Mouse (Mus musculus): ENCODE results near the gene Adrb1.

Adrb1 gene

DNA sequence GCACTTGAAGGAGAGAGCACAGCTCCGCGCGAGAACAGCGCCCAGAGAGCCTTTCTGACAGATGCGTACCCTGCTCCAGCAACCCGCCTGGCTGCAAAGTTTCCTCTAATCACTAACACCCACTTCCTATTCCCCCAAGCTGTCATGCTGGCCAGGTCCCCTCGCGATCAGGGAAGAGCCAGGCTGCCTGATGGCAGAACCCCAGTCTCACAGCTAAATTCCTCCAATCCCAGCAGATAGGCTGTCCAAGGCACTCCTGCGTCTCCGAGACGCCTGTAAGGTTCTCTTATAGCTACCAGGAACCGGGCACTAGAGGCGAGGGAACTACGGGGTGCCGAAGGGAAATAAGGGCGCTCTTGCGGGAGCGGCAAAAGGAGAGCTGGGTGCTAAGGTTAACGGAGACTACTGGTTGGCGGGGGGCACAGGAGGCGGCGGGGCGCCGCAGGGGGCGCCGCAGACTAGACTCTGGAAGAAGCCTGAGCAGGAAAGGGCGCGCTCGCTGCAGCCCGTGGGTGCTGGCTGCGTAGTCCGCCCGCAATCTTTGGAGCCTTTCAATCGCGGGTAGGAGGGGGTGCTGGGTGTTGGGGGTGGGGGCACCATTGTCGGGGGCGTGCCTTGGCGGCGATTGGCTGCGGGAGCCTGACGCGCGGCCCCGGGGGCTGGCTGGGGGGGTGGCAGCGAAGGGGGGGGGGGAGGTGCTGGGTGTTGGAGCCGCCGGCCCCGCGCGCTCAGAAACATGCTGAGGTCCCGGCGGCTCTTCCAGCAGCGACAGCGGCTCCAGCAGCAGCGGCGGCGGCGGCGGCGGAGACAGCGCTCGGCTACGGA lies at the start of gene Adrb1:
TSS of gene Adrb1 (plus strand) at position 813 of the 825 bp plus-strand sequence.
- DNase-seq (ENCODE audit: inconsistent ontology term), result peak; percentile 83

DNA sequence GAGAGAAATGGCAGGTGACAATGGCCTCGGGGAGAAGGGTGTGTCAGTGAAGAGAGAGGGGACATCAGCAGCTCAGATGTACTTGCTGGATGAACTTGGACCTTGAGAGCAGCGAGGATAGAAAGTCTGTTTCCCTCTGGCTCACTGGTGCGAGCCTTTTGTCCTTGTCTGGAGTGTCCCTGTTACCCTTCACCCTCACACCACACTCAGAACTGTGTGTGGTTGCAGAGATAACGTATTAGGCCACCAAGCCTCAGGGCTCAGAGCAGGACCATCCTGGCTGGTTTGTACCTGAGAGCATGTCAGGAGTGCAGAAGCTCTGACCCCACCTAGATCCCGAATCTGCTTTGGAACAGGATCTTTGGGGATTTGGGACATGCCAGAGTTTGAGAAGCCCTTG lies 46.3 kb upstream of the Adrb1 start:
- DNase-seq (ENCODE audit: inconsistent ontology term), result no peak

DNA sequence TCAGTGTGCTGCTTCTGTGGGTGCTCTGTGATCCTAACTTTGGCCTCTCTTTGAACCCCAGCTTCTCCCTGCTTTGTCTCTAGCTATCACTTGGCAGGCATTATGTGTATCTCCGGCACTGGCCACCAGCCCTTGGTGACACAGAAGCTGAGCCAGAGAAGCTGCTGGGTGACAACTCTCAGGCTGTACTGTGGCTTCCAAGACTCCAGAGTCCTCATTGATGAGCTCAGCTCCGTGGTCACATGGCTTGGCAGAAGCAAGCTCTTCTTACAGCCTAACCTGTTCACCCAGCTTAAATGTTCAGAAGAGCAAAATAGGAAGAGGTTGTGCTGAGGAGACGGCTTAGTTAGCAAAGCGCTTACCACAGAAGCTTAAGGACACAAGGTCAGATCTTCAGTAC lies 45.5 kb upstream of the Adrb1 start:
- peak; percentile 48 for DNase-seq (ENCODE audit: inconsistent ontology term)

DNA sequence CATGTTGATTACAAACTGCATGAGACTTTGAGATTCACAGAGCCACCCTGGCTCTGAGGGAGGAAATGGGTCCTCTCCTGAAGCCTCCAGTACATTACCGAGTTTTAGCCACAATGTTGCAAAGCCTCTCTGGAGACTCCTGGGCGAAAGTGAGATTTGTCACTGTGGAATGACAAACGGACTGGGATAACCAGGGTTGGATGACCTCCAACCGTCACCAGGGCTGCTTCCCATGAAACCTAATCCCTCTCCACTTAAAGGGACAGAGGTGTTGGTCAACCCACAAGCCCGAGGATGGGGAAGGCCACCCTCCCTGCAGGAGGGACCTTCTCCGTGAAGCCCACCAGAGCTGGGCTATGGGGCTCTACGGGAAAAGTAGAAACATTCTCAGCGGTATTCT lies 44.4 kb upstream of the Adrb1 start:
- peak; percentile 36 for DNase-seq (ENCODE audit: inconsistent ontology term)

DNA sequence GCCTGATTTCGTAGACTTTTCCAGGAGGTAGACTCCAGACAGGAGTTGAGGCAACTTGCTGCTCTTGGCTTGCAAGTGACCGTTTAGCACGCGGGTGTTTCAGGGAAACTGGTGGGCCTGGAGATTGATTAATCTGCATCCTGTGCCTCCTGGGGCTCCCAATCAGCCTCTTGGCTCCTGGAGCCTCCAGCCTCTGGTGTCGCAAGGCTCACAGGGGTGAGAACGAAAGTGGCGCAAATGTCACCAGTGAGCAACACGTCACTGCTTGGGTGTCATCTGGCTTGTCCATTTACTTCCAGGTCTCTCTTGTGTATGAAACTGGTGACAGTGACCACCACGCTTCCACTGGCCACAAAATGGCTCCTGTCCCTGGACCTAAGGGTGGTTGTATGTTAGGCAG lies 43.5 kb upstream of the Adrb1 start:
- no peak for DNase-seq (ENCODE audit: inconsistent ontology term)

DNA sequence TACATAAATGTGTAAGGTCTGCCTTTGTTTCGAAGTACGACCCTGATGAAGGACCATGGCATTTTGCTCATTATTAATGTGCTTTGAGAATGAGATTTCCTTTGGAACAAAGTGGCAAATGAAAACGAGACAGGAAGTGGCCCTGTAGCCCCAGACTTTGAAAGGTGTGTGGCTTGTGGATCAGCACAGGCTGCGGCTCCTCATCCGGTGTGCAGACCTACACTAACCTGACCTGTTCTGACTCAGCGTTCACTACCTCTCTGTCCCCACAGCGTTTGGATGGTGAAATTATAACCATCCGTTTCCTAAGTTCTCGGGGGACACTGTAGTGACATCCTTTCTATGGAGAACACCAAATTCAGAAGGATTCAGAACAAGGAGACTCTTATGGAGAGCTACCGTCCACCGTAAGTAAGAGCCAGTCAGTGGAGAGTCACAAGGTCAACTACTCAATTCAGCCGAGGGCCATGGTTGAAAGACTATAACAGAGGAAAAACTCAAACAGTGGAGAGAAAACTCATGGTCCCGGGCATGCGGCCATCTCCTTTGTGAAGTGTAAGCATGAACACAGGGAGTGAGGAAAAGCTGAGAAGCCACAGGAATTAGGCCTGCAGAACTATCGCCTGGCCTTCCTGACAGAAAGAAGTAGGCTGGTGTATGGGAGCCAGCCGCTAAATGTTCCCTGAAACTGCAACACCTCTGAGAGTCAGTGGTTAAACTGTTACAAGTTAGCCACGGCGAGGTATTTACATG lies 42.6 kb upstream of the Adrb1 start:
- DNase-seq (ENCODE audit: inconsistent ontology term), result peak; percentile 62

DNA sequence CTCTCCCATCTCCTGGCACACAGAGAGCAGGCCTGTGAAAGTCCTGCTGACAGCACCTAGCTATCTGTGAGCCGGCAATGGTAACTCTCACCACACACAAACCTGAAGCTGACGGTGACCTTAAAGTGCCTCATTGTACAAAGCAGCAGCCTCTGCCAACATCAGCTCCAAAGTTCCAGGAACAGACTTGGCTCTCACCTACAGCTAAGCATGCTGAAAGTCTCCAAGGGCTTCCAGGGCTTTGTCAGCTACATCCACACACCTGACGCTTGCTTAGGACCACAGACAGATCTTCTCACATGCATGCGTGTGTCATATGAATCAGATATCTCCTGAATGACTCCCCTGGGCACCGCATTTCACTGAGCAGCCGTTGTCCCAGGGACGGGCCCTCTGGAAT lies 42.0 kb upstream of the Adrb1 start:
- DNase-seq (ENCODE audit: inconsistent ontology term), result no peak

DNA sequence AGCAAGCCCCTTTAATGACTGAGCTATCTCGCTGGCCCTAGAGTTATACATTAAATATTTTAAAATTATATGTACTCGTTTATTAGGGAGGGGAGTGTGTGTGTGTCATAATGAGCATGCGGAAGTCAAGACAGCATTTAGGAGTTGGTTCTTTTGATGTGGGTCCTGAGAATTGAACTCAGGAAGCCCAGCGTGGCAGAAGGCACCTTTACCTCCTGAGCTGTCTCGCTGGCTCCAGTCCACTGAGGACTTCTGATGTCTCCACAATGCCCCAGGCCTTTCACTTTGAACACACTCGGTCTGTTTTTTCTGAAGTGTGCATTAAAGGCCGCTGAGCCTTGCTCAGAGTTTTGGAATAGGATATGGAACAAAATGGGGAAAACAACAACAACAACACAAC lies 39.7 kb upstream of the Adrb1 start:
- DNase-seq (ENCODE audit: inconsistent ontology term), result no peak

DNA sequence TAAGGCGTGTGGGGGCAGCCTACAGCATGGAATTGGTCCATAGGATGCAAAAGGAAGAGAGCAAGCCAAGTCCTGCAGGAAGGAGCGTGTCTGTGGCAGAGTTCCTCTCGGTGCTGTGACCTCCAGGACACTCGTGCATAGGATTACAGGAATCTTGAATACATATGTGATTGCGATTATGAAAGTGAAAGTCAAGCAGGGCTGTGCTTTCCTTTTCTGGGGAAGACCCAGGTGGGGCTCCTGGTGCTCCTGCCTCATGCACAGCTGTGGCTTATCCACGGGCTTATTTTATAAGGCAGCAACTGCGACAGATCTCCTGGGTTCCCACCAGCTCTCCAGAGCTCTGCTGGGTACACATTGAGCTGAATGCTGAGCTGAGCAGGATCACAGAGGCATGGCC lies 39.2 kb upstream of the Adrb1 start:
- DNase-seq (ENCODE audit: inconsistent ontology term), result no peak

DNA sequence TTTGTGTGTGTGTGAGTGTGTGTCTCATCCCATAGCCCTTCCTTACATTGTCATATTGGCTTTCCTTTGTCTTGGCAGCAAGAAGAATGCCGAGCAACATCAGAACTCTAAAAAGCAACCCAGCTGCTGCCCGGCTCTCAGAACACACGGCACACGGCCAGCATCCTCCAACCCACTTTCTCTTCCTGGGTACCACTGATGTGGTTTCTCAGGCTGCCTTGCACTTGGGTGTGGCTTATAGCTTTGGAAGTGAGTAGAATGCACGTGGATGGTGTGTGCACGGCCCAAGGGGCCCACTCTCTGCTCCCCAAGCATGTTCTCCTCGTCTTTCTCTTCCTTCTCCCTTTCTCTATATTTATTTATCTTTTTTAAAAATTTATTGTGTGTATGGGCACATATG lies 36.5 kb upstream of the Adrb1 start:
- DNase-seq (ENCODE audit: inconsistent ontology term), result no peak

DNA sequence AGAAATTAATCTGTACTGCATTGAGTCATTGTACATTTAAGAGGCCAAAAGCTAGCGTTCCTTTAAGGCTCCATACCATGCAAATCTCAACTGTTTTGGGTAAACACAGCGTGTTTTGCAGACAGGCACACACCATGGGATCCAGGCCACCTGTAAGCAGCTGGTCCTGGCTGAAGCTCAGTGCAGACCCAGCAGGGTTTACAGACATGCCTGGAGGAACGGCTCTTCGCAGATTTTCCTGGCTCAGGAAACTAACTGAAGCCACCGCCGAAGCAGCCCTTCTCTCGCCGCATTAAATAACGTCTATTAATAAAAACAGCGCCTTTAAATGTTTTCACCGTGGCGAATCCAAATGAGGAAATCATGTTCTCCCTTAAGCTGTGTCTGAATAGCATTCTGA lies 35.8 kb upstream of the Adrb1 start:
- DNase-seq (ENCODE audit: inconsistent ontology term), result no peak

DNA sequence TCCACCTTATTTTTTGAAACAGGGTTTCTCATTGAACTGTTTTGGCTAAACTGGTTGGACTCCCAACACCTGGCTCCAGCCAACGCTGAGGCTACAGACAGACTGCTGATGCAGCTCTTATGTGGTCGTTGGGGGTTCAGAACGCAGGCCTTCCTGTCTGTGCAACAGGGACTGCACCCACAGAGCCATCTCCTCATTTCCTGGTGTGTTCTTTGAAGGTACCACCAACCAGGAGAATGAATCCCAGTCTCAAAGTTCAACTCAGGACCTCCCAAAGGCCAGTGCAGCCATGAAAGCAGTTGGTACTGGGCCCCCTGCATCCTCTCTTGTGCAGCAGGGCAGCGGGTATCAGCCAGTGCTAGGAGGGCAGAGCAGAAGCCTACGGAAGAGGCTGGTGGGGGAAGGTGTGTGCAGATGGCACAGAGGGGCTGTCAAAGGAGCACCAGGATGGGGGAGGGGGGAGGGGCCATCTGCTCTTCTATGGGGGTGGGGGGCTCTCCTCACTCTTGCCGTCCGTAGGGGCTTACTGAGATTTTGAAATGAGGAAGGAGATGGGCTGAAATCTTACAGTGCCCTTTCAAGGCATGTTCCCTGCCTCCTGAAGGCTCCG lies 34.9 kb upstream of the Adrb1 start:
- no peak for DNase-seq (ENCODE audit: inconsistent ontology term)

DNA sequence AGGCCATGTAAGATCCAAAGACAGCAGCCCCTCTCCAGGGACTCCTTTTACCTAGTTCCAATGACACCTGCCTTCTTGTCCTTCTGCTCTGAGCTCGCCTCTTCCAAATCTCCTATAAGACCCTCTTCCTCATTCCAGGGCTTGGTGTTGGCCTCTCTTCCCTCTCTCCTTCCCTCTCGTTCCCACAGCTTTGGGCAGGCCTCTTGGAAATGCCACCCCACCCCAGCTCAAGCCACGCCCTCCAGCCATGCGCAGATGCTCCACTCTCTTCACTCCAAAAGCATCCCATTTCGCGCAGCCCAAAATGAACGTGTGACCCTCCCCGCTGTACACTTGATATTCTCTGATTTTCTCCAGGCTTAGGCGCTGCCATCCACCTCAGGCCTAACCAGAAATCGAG lies 34.3 kb upstream of the Adrb1 start:
- no peak for DNase-seq (ENCODE audit: inconsistent ontology term)

DNA sequence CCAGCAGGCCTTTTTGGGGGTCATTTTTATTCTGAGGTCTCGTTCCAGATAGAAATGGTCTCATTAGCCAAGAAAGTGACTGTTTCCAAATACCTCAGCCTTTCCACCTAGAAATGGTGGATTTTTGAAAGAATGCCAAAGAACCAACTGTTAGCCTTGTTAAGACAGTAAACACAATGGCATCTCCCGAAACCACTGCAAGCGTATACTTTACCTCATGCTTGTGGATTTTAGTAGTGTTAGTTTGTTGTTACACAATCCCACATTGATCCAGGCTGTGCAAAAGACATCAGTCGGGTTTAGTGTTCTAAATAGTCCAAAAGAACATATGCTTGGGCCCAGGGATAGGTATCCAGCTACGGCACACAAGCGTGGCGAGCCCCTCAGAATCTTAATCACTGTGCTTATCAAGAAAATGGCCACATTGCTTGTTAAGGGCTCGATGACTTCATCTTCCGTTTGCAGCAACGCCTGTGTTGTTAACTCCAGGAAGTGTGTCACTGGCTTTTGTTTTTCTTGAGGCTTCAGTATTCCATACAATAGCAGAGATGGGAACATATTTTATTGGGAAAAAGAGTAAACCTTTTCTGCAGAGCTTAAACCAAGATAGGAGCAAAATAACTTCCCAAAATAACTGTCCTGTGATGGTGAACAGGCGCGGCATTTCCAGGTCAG lies 33.2 kb upstream of the Adrb1 start:
- DNase-seq (ENCODE audit: inconsistent ontology term), result peak; percentile 9

DNA sequence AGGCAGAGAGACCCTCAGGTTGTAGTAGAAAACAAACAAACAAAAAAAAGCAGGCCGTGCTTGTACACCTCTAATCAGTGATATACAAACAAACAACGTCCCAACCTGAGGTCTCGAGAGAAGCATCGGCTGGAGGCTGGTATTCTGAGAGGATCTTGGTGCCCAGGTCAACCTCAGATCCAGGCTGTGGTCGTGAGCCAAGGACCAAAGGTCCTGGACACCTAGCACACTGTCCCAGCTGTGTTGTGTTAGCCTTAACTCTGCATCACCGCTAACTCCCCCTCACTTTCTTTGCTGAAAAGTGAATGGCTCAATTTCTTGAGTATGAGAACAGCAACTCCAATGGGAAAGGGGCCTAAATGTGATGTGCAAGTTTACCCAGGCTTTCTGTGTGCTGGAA lies 32.5 kb upstream of the Adrb1 start:
- DNase-seq (ENCODE audit: inconsistent ontology term), result no peak

DNA sequence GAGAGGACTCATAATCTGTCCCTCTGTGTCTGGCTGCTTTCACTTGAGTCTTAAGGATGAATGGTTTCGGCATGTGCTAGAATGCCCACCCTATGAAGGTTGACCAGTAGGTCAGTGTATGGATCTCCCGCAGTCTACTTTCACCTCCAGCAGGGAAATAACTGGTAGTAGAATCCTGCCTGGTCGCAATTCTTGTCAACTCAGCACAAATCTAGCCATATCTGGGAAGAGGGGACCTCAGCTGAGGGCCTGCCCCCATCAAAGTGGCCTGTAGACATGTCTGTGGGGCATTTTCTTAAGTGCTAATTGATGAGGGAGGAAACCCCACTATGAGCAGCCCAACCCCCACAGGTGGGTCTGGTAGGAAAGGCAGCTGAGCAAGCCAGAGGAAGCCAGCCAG lies 30.9 kb upstream of the Adrb1 start:
- DNase-seq (ENCODE audit: inconsistent ontology term), result no peak

DNA sequence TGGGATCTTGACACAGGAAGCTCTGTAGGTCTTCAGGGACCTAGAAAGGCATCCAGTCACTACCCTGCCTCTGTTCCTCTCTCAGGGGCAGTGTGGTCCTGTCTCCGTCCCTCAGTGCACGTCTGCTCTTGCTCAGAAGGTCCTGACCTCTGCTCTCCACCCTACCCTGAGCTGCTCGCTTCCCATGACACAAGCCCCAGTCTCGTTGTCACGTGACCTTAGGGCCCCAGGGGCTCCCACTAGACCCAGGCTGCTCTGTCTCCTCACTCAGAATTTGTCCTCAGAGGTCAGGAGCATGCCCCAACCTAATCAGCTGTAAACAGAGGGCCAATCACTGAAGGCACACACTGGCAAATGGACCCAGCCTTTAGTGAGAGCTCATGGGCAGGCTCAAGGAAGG lies 29.5 kb upstream of the Adrb1 start:
- no peak for DNase-seq (ENCODE audit: inconsistent ontology term)

DNA sequence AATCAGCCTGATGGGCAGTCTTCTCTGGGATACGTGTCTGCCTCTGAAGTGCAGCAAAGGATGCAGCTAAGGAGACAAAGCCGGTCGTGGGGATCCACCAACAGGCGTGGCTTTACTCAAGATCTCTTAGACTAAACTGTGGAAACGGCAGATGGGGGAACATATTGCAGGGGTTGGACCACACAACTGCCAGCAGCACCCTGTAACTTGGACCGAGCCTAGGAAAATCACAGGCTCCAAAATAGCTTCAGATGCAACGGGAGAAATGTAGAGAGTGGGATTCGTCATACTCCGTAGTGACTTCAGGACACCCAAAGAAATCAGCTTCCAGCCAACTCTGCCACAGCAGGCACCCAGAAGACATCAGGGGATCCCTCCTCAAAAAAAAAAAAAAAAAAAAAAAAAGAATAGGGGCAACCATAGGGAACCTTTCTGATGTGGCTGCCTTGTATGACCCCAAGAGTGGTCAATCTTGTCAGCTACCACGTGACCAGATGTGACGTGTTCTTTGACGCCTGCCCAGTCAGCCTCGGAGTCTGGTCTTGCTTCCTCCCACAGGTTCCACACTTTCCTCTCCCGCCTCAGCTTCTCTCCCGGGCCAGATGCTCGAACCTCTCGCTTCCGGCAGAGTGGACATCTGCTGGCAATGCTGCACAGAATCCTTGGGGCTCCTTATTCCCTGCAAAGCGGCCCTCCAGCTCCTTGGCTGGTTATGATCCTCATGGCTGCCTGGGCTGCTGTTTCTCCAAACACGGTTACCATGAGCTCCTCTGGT lies 24.4 kb upstream of the Adrb1 start:
- DNase-seq (ENCODE audit: inconsistent ontology term), result no peak

DNA sequence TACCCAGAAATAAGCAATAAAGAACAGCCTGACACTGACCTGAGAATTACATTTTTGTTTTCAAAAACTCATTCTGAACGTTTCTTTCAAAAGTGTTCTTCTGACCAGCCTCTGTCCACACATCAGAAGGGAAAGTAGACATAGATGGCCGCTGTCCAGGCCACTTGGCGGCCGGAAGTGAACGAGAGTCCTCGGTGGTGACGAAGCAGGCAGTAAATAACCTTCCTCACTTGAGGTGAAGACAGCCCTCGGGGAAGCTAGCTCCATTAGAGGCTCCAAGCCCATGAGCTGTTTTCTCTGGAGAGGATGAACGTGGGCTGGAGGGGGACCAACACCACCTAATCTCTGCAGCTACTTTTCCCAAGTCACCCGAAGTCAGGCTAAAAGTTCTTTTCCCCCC lies 21.2 kb upstream of the Adrb1 start:
- DNase-seq (ENCODE audit: inconsistent ontology term), result no peak

DNA sequence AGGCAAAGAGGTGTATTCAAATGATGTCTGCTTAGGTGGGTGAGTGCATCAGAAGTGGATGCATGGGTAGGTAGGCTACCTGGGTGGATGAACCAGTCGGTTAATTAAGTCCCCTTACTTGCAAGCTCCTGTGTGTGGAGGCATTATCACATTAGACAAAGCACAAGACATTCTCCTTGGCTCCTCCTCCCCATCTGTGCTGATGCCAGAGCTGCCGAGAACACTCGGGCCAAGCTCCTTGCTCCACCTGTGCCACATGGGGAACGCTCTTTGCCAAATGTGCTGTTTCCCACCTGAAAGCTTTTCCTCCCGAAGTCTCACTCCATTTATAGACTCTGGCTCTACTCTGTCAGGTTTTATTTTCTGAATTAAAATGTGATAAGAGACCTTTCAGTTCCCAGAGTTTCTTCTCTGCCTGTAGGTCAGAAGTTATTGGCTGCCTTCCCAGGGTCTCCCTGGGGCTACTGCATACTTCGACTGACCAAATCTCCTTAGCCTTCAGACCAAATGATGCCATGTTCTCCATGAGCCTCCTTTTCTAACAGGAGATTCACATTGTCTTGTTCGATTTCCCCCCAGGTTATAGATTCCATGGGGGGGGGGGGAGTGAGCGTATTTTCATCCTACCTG lies 20.5 kb upstream of the Adrb1 start:
- DNase-seq (ENCODE audit: inconsistent ontology term), result no peak

DNA sequence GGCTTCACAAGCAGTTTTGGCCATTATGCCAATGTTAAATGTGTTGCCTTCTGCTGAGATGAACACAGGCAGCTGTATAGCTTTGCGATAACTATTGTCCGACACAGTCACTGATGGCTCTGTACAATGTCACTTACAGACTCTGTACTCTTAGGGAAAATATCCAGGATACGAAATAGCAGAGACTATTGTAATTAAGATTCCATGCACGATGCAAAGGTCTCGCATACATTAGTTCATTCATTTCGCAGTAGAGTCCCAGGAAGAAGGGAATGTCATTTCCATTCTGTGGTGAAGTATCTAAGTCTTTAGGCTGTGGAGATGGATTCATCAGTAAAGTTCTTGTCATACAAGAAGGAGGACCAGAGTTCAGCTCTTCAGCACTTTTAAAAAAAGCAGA lies 20.0 kb upstream of the Adrb1 start:
- DNase-seq (ENCODE audit: inconsistent ontology term), result no peak

Data from Muller cell, postnatal 12 days (primary cell).